Mouse (Mus musculus): ENCODE results near the gene Timd2. TPM values are rescaled to one million over a fixed set of nuclear protein-coding genes. Genes with fewer than 3 reads are reported as not detected.
"Not testable (repeated sequence)": the region's sequence is repeated elsewhere in the genome, so short reads cannot be mapped to it uniquely, and the experiment has no call there.

Gene Timd2
- polyA plus RNA-seq (2012; fragmentation: generic; extraction: Trizol), result not detected
- long read RNA-seq, experiment 1, result 0 reads
- long read RNA-seq, experiment 2, result 0 reads

DNA sequence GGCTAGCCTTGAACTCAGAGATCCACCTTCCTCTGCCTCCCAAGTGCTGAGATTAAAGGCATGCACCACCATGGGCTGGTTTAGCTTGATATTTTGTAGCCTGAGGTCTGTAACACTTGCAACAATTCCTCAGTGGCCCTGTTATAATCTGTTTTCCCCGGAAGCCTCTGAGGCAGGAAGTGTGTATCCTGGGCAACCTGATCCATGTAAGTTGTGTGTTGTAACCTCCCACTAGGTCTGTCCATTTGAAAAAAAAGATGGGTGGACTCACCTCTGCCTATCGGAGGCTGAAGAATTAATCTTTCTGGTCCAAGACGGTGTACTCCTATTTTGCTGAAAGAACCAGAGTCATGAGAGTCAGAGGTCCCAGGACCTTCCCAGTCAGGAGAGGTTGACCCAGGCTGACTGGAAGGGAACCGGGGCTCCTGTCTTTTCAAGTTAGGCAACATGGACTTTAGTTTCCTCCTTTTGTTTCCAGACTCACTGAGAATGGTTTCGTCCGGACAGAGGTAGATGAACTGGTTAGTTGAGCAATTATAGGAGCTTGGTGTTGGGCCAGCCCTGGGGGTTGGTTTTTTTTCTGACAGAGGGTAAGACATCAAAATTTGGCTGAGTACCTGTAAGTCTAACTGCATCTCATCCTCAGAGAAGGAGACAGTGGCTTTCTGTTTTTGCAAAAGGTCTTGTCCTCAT is at the start of gene Timd2:
TSS of gene Timd2 (minus strand) at position 398 of the 693 bp plus-strand sequence.
- no peaks in the 10 kb centered on the region for H3K27me3 ChIP-seq (ENCODE audit: control insufficient read depth, insufficient read depth, insufficient read length)
- H3K79me3 ChIP-seq (ENCODE audit: low read depth), result no peaks in the 10 kb centered on the region
- no peaks in the 10 kb centered on the region for H3K79me2 ChIP-seq (ENCODE audit: control insufficient read depth, insufficient read depth)
- no peak within 1 kb of the TSS for H3ac ChIP-seq (ENCODE audit: control insufficient read depth, insufficient read length, low read depth)
- no peak within 1 kb of the TSS for H3K4me3 ChIP-seq (ENCODE audit: insufficient read depth, poor library complexity, severe bottlenecking)
- no peaks in the 10 kb centered on the region for H3K36me3 ChIP-seq (ENCODE audit: control insufficient read depth, insufficient read depth)
- no peak for TF ChIP-seq CTCF (IDR thresholded peaks at IDR 0.05; ENCODE audit: control insufficient read depth, insufficient read depth, insufficient read length)

GRCm38 (mm10) chr11:46755714-46756113 is 48.9 kb upstream of the Timd2 start:
- not testable (repeated sequence) for H3K79me2 ChIP-seq (ENCODE audit: control insufficient read depth, insufficient read depth); H3K4me3 ChIP-seq (ENCODE audit: insufficient read depth, poor library complexity, severe bottlenecking); H3K36me3 ChIP-seq (ENCODE audit: control insufficient read depth, insufficient read depth); H3K79me3 ChIP-seq (ENCODE audit: low read depth); H3ac ChIP-seq (ENCODE audit: control insufficient read depth, insufficient read length, low read depth); H3K27me3 ChIP-seq (ENCODE audit: control insufficient read depth, insufficient read depth, insufficient read length)

GRCm38 (mm10) chr11:46754669-46755068 is 47.8 kb upstream of the Timd2 start:
- H3K4me3 ChIP-seq (ENCODE audit: insufficient read depth, poor library complexity, severe bottlenecking), result no peak overlapping the region
- no peaks in the 10 kb centered on the region for H3K27me3 ChIP-seq (ENCODE audit: control insufficient read depth, insufficient read depth, insufficient read length)
- H3K79me3 ChIP-seq (ENCODE audit: low read depth), result no peaks in the 10 kb centered on the region
- H3K79me2 ChIP-seq (ENCODE audit: control insufficient read depth, insufficient read depth), result no peaks in the 10 kb centered on the region
- no peak for TF ChIP-seq FOSL1 (IDR thresholded peaks at IDR 0.05; ENCODE audit: insufficient read depth, low read length, poor library complexity, severe bottlenecking)
- TF ChIP-seq MYOD1 (IDR thresholded peaks at IDR 0.05; ENCODE audit: control insufficient read depth, insufficient read length, low read depth), result no peak
- TF ChIP-seq USF1 (IDR thresholded peaks at IDR 0.05; ENCODE audit: low read depth), result no peak
- no peak for TF ChIP-seq MAX (IDR thresholded peaks at IDR 0.05)
- TF ChIP-seq MYOG (IDR thresholded peaks at IDR 0.05; ENCODE audit: control insufficient read depth, extremely low read depth, insufficient read length), result no peak
- TF ChIP-seq CTCF (IDR thresholded peaks at IDR 0.05; ENCODE audit: control insufficient read depth, insufficient read depth, insufficient read length), result no peak
- no peak for TF ChIP-seq CEBPB (IDR thresholded peaks at IDR 0.05; ENCODE audit: low read depth)
- no peaks in the 10 kb centered on the region for H3K36me3 ChIP-seq (ENCODE audit: control insufficient read depth, insufficient read depth)
- H3ac ChIP-seq (ENCODE audit: control insufficient read depth, insufficient read length, low read depth), result no peak overlapping the region

DNA sequence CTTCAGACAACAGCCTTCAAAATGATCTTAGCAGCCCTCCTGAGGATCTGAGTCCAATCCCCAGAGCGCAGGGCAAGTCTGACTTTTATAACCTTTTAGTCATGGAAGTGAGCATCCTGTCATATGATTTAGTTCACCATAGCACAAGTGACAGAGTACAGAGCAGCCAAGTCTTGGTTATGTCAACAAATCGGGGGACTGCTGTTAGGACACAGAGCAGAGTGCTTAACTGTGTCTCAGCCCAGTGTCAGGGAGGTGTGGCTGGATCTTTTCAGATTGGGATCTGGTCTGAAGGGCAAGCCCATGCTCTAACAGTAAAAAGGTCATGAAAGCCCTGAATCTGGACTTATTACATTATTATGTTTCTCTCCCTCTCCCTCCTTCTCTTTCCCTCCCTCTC is 46.8 kb upstream of the Timd2 start:
- no peaks in the 10 kb centered on the region for H3K27me3 ChIP-seq (ENCODE audit: control insufficient read depth, insufficient read depth, insufficient read length)
- H3K36me3 ChIP-seq (ENCODE audit: control insufficient read depth, insufficient read depth), result no peaks in the 10 kb centered on the region
- H3K79me3 ChIP-seq (ENCODE audit: low read depth), result no peaks in the 10 kb centered on the region
- no peak overlapping the region for H3K4me3 ChIP-seq (ENCODE audit: insufficient read depth, poor library complexity, severe bottlenecking)
- no peaks in the 10 kb centered on the region for H3K79me2 ChIP-seq (ENCODE audit: control insufficient read depth, insufficient read depth)
- no peak overlapping the region for H3ac ChIP-seq (ENCODE audit: control insufficient read depth, insufficient read length, low read depth)
- no peak for TF ChIP-seq CTCF (IDR thresholded peaks at IDR 0.05; ENCODE audit: control insufficient read depth, insufficient read depth, insufficient read length)
- no peak for TF ChIP-seq MYOG (IDR thresholded peaks at IDR 0.05; ENCODE audit: control insufficient read depth, extremely low read depth, insufficient read length)
- TF ChIP-seq USF1 (IDR thresholded peaks at IDR 0.05; ENCODE audit: low read depth), result no peak
- TF ChIP-seq MYOD1 (IDR thresholded peaks at IDR 0.05; ENCODE audit: control insufficient read depth, insufficient read length, low read depth), result no peak
- TF ChIP-seq MAX (IDR thresholded peaks at IDR 0.05), result no peak
- TF ChIP-seq FOSL1 (IDR thresholded peaks at IDR 0.05; ENCODE audit: insufficient read depth, low read length, poor library complexity, severe bottlenecking), result no peak
- no peak for TF ChIP-seq CEBPB (IDR thresholded peaks at IDR 0.05; ENCODE audit: low read depth)

- Histone ChIP-seq H3ac (ENCODE audit: control insufficient read depth, insufficient read length, low read depth) (no peak overlapping the region), H3K36me3 (ENCODE audit: control insufficient read depth, insufficient read depth) (no peaks in the 10 kb centered on the region), H3K27me3 (ENCODE audit: control insufficient read depth, insufficient read depth, insufficient read length) (no peaks in the 10 kb centered on the region), H3K79me3 (ENCODE audit: low read depth) (no peaks in the 10 kb centered on the region), H3K79me2 (ENCODE audit: control insufficient read depth, insufficient read depth) (no peaks in the 10 kb centered on the region), H3K4me3 (ENCODE audit: insufficient read depth, poor library complexity, severe bottlenecking) (no peak overlapping the region)
- no peak for TF ChIP-seq USF1 (IDR thresholded peaks at IDR 0.05; ENCODE audit: low read depth)
- no peak for TF ChIP-seq MYOG (IDR thresholded peaks at IDR 0.05; ENCODE audit: control insufficient read depth, extremely low read depth, insufficient read length)
- TF ChIP-seq MYOD1 (IDR thresholded peaks at IDR 0.05; ENCODE audit: control insufficient read depth, insufficient read length, low read depth), result no peak
- TF ChIP-seq CEBPB (IDR thresholded peaks at IDR 0.05; ENCODE audit: low read depth), result no peak
- TF ChIP-seq CTCF (IDR thresholded peaks at IDR 0.05; ENCODE audit: control insufficient read depth, insufficient read depth, insufficient read length), result no peak
- no peak for TF ChIP-seq FOSL1 (IDR thresholded peaks at IDR 0.05; ENCODE audit: insufficient read depth, low read length, poor library complexity, severe bottlenecking)
- TF ChIP-seq MAX (IDR thresholded peaks at IDR 0.05), result no peak
Measured at GRCm38 (mm10) chr11:46747996-46748395, 41.1 kb upstream of the Timd2 start.

DNA sequence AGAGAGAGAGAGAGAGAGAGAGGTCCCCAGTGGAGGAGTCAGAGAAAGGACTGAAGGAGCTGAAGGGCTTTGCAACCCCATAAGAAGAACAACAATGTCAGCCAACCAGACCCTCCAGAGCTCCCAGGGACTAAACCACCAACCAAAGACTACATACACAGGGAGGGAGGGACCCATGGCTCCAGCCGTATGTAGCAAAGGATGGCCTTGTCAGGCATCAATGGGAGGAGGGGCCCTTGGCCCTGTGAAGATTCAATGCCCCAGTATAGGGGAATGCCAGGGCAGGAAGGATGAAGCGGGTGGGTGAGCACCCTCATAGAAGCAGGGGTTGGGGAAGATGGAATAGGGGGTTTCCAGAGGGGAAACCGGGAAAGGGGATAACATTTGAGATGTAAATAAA is 34.9 kb upstream of the Timd2 start:
- no peak overlapping the region for H3ac ChIP-seq (ENCODE audit: control insufficient read depth, insufficient read length, low read depth)
- no peaks in the 10 kb centered on the region for H3K79me3 ChIP-seq (ENCODE audit: low read depth)
- no peaks in the 10 kb centered on the region for H3K79me2 ChIP-seq (ENCODE audit: control insufficient read depth, insufficient read depth)
- no peaks in the 10 kb centered on the region for H3K27me3 ChIP-seq (ENCODE audit: control insufficient read depth, insufficient read depth, insufficient read length)
- TF ChIP-seq MYOD1 (IDR thresholded peaks at IDR 0.05; ENCODE audit: control insufficient read depth, insufficient read length, low read depth), result no peak
- no peak for TF ChIP-seq CTCF (IDR thresholded peaks at IDR 0.05; ENCODE audit: control insufficient read depth, insufficient read depth, insufficient read length)
- TF ChIP-seq MYOG (IDR thresholded peaks at IDR 0.05; ENCODE audit: control insufficient read depth, extremely low read depth, insufficient read length), result no peak
- TF ChIP-seq USF1 (IDR thresholded peaks at IDR 0.05; ENCODE audit: low read depth), result no peak
- TF ChIP-seq CEBPB (IDR thresholded peaks at IDR 0.05; ENCODE audit: low read depth), result no peak
- no peak for TF ChIP-seq MAX (IDR thresholded peaks at IDR 0.05)
- no peak for TF ChIP-seq FOSL1 (IDR thresholded peaks at IDR 0.05; ENCODE audit: insufficient read depth, low read length, poor library complexity, severe bottlenecking)
- no peak overlapping the region for H3K4me3 ChIP-seq (ENCODE audit: insufficient read depth, poor library complexity, severe bottlenecking)
- no peaks in the 10 kb centered on the region for H3K36me3 ChIP-seq (ENCODE audit: control insufficient read depth, insufficient read depth)
